14 mouse cellular contexts compared by ENCODE assay signal in the genomic region with DNA sequence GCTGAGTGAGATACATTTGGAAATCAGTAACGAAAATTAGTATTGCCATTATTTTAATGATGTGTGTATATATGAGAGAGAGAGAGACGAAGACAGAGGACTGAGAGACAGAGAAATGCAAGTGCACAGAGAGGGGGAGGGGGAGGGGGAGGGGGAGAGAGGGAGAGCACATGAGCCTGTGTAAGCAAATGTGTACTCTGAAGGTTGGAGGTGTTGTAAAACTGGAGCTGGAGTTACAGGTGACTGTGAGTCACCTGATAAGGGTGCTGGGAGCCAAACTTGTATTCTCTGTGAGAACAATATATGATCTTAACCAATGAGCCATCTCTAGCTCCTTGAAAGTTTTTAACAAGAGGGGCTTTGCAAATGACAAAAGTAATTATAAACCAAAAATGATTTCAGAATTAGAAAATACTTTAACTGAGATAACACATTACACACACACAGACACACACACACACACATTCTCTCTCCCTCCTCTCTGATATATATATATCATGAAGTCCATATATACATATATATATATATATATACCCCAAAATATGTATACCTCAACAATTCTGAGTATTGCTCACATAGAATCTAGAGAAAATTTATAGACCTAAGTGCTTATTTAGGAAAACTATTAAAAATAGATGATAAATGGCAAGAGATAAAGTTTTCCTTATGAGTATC.
"Had no signal": no experiment of that assay in that cellular context is flagged by ENCODE, and none has a peak within 500 bp of the region (broad histone marks: within the 10 kb centered on the region; RNA-seq: fewer than 3 reads in every experiment).

No protein-coding gene starts in this region.

- H3K4me3 ChIP-seq: left cerebral cortex, adult 2 months; liver, embryonic 13.5 days; midbrain, embryonic 12.5 days; midbrain, embryonic 15.5 days; neural tube, embryonic 13.5 days had no signal

- H3K27ac ChIP-seq: kidney, postnatal 0 days; left cerebral cortex, adult 2 months; liver, embryonic 13.5 days; midbrain, embryonic 12.5 days; midbrain, embryonic 15.5 days; neural tube, embryonic 13.5 days had no signal

- H3K4me2 ChIP-seq: liver, embryonic 13.5 days; midbrain, embryonic 12.5 days; midbrain, embryonic 15.5 days; neural tube, embryonic 13.5 days had no signal

- ATAC-seq: inflammation-experienced regulatory T-cells, adult 6 months; midbrain, embryonic 15.5 days had no signal

- H3K9me3 ChIP-seq: liver, embryonic 13.5 days; midbrain, embryonic 12.5 days; midbrain, embryonic 15.5 days; neural tube, embryonic 13.5 days had no signal

- H3K4me1 ChIP-seq: liver, embryonic 13.5 days; midbrain, embryonic 12.5 days; midbrain, embryonic 15.5 days; neural tube, embryonic 13.5 days had no signal

- H3K9ac ChIP-seq: liver, embryonic 13.5 days; midbrain, embryonic 12.5 days; midbrain, embryonic 15.5 days; neural tube, embryonic 13.5 days had no signal

- DNase-seq: kidney, adult 2 months; kidney, postnatal 25 days; layer of hippocampus, postnatal 36 days; liver, embryonic 13.5 days; lung, adult 2 months; lung, postnatal 14 days; lung, postnatal 4 days; thymus, postnatal 36 days had no signal

- H3K27me3 ChIP-seq: liver, embryonic 13.5 days; midbrain, embryonic 12.5 days; midbrain, embryonic 15.5 days; neural tube, embryonic 13.5 days had no signal

- H3K36me3 ChIP-seq: liver, embryonic 13.5 days; midbrain, embryonic 12.5 days; midbrain, embryonic 15.5 days; neural tube, embryonic 13.5 days had no signal
